Mouse (Mus musculus) erythroblast, embryonic 14.5 days (primary cell): ENCODE measurements at regions not wholly inside any gene's neighbourhood (a gene's known extent, or its start where the extent isn't known, plus 50 kb on each side); places are given as distances from the start of the nearest gene placed in this dataset.

Source experiments
- GATA1 ChIP-seq: IDR thresholded peaks from 2 replicates; pipeline ENCODE4 v1.6.1; 2012; ENCODE audit warnings: low read length, inconsistent platforms, mixed read lengths
- TAL1 ChIP-seq: IDR thresholded peaks from 3 replicates; pipeline ENCODE4 v1.6.1; 2012; ENCODE audit warnings: low read length, inconsistent platforms, mixed read lengths

- no peak for TF ChIP-seq GATA1
- no peak for TF ChIP-seq TAL1
Measured at GRCm38 (mm10) chr4:93746326-93746725, 411.0 kb upstream of the Tusc1 start.
